Mouse (Mus musculus) embryo, embryonic 11 days (tissue): ENCODE measurements around the gene Gm960.

Source experiments
- DNase-seq: peaks from one replicate; pipeline ENCODE4 v3.0.0-alpha.2; 2015

Gm960 gene

DNA sequence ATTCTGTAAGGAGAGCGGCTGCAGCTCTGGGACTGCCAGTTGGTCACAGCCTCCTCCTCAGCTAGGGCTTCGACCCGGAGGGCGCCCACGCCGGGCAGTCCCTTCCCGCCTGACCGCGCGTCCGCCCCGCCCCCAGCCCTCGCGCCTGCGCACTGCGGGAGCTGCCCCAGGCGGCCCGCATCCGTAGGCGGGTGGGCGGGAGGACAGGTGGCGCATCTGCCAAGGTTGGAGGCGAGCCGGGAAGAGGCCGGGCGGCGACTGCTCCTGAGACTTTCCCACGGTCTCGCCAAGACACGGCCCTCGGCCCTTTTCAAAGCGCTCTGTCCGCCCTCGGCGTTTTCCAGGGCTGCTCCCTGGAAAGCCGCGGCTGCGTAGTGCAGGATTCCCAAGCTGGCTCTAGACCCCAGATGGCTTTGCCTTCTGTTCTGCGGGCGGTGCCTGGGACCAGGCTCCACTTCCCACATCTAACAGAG is at the start of gene Gm960:
TSS of gene Gm960 (minus strand) at position 464 of the 473 bp plus-strand sequence.
- peak; percentile 82 for DNase-seq

DNA sequence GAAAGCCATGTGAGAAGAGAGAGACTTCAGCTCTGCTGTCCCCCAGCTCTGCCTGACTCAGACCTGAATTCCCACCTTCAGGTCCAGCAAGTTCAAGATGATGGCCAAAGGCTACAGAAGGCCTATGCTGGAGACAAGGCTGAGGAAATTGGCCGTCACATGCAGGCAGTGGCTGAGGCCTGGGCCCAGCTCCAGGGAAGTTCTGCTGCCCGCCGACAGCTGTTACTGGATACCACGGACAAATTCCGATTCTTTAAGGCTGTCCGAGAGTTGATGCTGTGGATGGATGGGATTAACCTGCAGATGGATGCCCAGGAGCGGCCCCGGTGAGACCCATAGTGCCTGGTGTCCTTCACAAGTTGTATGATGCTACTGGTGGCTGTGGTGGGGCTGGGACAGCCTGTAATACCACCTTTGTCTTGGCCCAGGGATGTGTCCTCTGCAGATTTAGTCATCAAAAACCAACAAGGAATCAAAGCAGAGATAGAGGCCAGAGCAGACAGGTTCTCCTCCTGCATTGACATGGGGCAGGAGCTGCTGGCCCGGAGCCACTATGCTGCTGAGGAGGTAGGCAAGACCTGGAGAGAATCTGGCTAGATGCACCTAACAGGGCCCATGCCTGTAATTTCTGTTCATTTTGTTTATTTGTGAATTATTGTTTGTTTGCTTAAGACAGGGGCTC is 49.3 kb upstream of the Gm960 start:
- no peak for DNase-seq

- no peak for DNase-seq
Observed at GRCm38 (mm10) chr19:4746611-4747010, 48.1 kb upstream of the Gm960 start.

GRCm38 (mm10) chr19:4745681-4746080 is 47.2 kb upstream of the Gm960 start:
- DNase-seq: no peak

GRCm38 (mm10) chr19:4745057-4745456 is 46.6 kb upstream of the Gm960 start:
- DNase-seq: no peak

GRCm38 (mm10) chr19:4744026-4744425 is 45.6 kb upstream of the Gm960 start:
- no peak for DNase-seq

DNA sequence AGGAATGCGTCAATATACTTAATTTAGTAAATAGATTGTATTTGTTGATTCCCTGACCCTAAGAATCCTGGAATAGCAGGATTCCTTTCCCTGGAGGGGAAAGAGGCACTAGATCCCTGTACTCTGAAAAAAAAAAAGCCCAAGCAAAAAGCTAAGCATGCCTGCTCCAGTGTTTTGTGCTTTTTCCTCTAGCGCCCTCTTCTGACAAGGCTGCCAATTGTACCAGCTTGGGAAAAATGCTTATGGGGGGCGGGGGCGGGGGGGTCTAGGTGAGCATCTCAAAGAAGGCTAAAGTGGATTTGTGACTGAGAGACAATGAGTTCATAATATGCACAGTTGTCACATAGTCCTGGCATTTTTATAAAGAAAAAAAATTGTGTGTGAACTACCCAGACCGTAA is 45.1 kb upstream of the Gm960 start:
- DNase-seq: peak; percentile 69

DNA sequence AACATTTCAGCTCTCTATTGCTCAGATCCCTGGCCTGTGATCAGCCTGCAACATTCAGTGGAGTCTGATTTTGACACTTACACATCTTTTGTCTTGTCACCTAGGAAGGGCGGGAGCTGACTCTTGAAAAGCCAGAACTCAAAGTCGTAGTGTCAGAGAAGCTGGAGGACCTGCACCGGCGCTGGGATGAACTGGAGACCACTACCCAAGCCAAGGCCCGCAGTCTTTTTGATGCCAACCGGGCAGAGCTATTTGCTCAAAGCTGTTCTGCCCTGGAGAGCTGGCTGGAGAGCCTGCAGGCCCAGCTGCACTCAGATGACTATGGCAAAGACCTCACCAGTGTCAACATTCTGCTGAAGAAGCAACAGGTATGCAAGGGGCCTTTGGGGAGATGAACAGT is 43.8 kb upstream of the Gm960 start:
- DNase-seq: no peak

GRCm38 (mm10) chr19:4741482-4741881 is 43.0 kb upstream of the Gm960 start:
- DNase-seq: no peak

- no peak for DNase-seq
Observed at GRCm38 (mm10) chr19:4739762-4740161, 41.3 kb upstream of the Gm960 start.

DNA sequence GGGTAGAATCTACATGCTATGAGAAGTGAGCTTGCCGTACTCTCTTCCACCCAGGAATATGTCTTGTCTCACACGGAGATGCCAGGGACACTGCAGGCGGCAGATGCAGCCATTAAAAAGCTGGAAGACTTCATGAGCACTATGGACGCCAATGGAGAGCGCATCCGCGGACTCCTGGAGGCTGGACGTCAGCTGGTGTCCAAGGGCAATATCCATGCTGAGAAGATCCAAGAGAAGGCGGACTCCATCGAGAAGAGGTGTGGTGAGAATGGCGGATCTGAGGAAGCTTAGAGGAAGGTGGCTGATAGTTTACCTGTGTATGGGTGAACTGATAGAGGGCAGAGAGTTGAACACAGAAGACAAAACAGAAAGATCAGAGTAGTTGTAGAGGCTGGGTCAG is 40.6 kb upstream of the Gm960 start:
- DNase-seq: no peak

DNA sequence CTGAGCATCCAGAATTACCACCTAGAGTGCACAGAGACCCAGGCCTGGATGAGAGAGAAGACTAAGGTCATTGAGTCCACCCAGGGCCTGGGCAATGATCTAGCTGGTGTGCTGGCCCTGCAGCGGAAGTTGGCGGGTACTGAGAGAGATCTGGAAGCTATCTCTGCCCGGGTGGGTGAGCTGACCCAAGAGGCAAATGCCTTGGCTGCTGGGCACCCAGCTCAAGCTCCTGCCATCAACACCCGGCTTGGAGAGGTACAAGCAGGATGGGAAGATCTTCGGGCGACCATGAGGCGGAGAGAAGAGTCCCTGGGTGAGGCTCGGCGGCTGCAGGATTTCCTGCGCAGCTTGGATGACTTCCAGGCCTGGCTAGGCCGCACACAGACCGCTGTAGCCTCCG is 39.4 kb upstream of the Gm960 start:
- no peak for DNase-seq

DNA sequence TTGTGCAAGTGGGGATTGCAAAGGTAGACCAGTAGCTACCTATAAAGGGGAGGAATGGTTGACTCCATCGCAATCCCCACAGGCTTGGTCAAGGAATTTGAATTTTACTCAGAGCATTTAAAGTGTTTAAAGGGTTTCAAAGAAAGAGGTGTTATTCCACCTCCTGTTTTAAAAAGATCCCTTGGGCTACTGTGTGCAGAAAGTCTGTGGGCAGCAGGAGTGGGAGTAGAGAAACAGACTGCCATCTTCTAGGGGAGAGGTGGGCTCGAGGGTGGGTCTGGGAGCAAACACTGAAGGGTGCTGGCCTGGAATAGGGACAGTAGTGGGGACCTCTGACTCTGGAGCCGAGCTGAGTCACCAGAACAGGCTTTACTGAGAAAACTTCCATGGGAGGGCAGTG is 34.6 kb upstream of the Gm960 start:
- no peak for DNase-seq

GRCm38 (mm10) chr19:4729186-4729585 is 30.7 kb upstream of the Gm960 start:
- no peak for DNase-seq

GRCm38 (mm10) chr19:4720671-4721244 is 22.3 kb upstream of the Gm960 start:
- DNase-seq: peak; percentile 33

DNA sequence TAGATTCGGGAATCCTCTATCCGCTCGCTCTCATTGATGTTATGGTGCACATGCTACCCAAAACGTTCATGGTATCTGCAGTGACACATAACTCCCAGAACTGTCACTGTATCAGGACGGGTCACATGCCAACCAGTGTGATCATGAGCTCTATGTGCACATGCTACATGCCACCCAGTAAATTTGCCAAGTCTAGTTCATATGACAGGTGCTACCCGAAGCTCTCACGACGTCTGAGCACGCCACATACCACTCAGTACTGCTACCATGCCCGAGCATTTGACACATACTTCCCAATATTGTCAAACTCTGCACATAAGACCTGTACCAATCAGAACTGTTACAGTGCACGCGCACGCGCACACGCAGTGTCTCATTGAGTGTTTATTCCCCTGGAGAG is 21.6 kb upstream of the Gm960 start:
- DNase-seq: no peak

- no peak for DNase-seq
Observed at GRCm38 (mm10) chr19:4719351-4719764, 20.9 kb upstream of the Gm960 start.

DNA sequence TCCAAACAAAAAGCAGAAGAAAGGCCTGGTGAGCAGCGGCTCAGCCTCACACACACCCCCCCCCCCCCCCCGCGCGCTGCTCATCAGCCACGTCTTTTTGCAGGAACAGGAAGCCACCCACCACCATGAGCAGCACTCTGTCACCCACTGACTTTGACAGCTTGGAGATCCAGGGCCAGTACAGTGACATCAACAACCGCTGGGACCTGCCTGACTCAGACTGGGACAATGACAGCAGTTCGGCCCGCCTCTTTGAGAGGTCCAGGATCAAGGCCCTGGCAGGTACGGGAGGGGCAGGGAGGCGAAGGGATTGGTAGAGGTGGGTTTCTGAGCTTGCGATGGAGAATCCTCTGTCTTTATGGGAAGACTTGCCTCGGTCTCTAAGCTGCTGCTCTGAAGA is 20.2 kb upstream of the Gm960 start:
- DNase-seq: no peak

GRCm38 (mm10) chr19:4717281-4717680 is 18.8 kb upstream of the Gm960 start:
- no peak for DNase-seq

DNA sequence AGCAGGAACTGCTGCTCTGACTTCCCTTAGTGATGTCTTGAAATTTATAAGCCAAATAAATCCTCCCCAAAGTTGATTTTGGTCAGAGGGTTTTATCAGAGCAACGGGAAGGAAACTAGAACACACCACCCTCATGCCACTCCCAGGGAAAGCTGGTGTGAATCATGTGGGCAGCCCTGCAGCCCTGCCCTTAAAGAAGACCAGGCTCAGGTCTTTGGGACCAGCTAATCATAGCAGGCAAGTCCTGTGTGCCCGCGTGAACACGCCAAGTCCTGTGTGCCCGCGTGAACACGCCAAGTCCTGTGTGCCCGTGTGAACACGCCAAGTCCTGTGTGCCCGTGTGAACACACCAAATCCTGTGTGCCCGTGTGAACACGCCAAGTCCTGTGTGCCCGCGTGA is 18.3 kb upstream of the Gm960 start:
- DNase-seq: no peak

DNA sequence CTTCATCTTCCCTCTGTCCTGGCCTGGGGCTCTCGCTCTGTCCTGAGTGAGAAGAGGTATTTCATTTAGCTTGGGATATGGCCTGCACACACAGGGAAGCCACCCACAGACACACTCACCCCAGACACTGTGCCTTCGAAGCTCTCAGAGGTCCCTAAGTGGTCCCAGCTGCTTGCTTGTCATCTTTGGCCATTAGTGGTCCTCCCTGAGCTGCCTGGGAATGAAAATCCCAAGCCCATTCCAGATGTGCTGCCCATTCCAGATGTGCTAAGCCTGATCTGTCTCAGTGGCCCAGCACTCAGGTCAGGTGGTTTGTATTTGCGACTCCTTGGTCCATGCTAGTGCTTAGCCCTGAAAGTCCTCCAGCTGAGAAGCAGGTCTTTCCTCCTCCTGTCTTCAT is 15.4 kb upstream of the Gm960 start:
- peak; percentile 14 for DNase-seq

DNA sequence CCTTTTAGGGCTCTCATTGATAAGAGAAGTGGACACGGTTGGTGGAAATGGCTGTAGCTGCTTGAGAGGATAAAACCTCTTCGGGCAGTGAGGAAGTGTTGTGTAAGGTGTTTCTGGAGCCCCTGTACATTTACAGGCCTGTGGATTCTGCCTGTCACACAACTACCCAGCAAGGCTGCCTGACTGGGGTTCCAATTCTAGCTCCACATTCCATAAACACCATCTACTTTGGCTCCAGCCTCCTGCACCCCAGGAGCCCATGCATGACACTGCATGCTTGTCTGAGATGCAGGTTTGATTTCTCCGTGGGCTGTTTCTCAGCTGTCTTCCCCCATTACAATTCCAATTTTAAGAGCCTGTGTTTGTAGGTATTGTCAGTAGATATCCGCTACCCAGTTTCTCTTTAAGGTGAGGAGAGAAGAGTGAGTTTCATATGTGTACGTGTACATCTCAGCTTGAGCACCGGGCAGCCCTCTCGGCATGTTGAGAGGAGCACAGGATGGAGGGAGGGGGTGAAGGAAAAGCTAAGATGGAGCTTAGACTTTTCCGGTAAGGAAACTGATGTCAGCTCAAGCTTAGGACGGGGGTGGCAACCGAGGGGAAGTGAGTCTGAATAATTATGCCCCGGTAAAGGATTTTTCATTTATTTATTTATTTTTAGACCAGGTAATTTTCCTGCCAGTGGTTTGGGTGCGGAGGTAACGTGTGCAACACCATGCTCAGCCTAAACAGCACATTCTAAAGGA is 14.5 kb upstream of the Gm960 start:
- DNase-seq: no peak

DNA sequence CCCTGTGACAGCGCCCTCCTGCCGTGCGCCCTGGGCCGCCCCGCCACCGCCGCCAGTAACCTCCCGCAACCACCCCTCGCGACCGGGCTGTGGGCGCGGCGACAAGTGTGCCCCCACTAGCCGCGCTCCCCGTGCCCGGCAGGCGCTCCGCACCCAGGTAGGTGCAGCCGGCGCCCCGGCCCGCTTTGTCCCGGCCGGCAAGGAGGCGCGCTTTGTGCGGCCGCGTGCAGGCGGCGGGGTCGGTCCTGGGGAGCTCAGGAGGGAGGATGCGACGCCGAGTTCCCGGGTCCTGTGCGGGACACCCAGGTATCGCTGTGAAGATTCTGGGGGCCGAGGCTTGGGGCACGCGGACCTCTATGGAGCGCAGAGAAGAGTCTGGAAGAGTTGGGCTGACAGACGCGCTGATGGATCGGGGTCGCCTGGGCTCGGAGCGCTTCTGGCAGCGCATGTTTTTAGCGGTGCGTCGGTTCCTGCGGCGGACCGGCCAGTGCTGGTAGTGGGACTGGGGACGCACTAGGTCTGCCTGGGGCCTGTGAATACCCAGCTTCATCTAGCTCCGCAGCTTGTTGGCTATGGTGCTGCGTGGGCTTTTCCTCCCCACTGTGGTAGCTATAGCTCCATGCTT is 13.8 kb upstream of the Gm960 start:
- DNase-seq: peak; percentile 68
